Mouse (Mus musculus) spleen, adult 2 months (tissue): ENCODE data around the gene Slc35d3.

Experiments
- CTCF ChIP-seq: fragments of 200-500 bp; IDR thresholded peaks from 2 replicates; pipeline ENCODE4 v1.5.1; 2011; ENCODE audit warnings: mild to moderate bottlenecking, inconsistent platforms; ENCODE audit not compliant: insufficient read depth, insufficient read length, insufficient replicate concordance; ENCODE audit errors: extremely low read depth
- POLR2A ChIP-seq: fragments of 200-500 bp; IDR thresholded peaks from 2 replicates; pipeline ENCODE4 v1.6.1; 2011; ENCODE audit warnings: low read depth, low read length, inconsistent platforms

DNA sequence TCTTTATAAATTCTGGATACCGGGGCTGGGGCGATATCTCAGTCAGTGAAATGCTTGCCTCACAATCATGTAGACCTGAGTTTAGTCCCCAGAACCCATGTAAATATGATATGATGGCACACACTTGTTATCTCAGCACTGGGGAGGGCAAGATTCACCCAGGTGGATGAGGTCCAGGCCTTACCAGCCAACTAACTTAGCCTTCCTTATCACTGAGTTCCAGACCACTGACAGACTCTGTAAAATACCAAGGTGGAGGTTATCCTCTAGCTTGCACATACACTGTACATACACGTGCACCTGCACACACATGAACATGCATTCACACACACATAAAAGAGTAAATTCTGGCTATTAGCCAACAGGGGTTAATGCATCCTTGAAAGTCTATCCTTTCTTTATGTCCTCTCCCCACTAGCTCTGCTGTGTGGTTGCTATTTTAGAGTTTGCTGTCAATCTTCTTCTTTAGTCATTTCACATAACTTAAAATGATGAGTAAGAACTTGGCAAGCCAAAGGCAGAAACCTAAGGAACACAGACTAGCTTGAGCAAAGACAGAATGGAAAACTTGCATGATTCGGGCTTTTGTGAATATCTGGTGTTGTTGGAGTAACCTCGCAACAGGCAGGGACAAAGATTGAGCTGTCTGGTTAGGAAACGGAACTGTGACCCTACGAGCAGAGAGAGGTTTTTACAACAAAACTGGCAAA lies 4.5 kb upstream of the Slc35d3 start:
- TF ChIP-seq CTCF: no peak
- TF ChIP-seq POLR2A: no peak
